Mouse (Mus musculus): ENCODE measurements around the gene Nrf1. TPM values are rescaled to one million over a fixed set of nuclear protein-coding genes. Genes with fewer than 3 reads are reported as not detected.

The Nrf1 gene
- polyA plus RNA-seq, 1 experiment from 2014 or later = 69.9 TPM

MicroRNAs encoded within 50 kb of the gene (microRNA counts, 519-probe panel; counts per million panel counts)
- microRNA mmu-miR-182 = 4,676 counts per million, percentile 54 among the panel's probes with 10 or more counts
- microRNA mmu-miR-183 = 5,359 counts per million, percentile 78 among the panel's probes with 10 or more counts
- microRNA mmu-miR-96 = 6,092 counts per million, percentile 86 among the panel's probes with 10 or more counts

Other genes starting within 250 kb of the Nrf1 start
- gene Strip2, start 131.0 kb upstream of the Nrf1 start, polyA plus RNA-seq (2014; fragmentation: Nextera tagmentation; extraction: Ambion mirVana) = 0.82 and 0.99 TPM in 2 replicates

Data from hindbrain, embryonic 11.5 days (tissue).